Mouse (Mus musculus) erythroid progenitor cell, adult 5-6 weeks (primary cell): Measurements from ENCODE around the gene Emid1. TPM values are rescaled to one million over a fixed set of nuclear protein-coding genes. Genes with fewer than 3 reads are reported as not detected.
A peak's percentile ranks its signal among the peaks of the same experiment; 100 is the strongest.

Experiments
- ATAC-seq: replicated peaks from 2 replicates; pipeline ENCODE4 v1.8.0; 2016; ENCODE audit warnings: moderate number of reproducible peaks, mild to moderate bottlenecking, moderate TSS enrichment, inconsistent platforms; ENCODE audit not compliant: poor library complexity, low FRiP score, severe bottlenecking
- total RNA-seq, 2 experiments: library from RNA; stranded (forward) in 1 of 2; stranded (reverse) in 1 of 2; fragments of 150-400 nt in 1 of 2; fragments of 186-747, 209-891 nt in 1 of 2; gene quantifications; 2 replicates each; pipeline versions ENCODE4 v1.2.3 to v1.2.4; 2015 to 2017; ENCODE audit warnings: low replicate concordance in 2 of 2

The Emid1 gene
- total RNA-seq (2015; ENCODE audit: low replicate concordance) (not detected in 2 replicates), total RNA-seq (2017; ENCODE audit: low replicate concordance) (0.90 and 5.5 TPM in 2 replicates)

DNA sequence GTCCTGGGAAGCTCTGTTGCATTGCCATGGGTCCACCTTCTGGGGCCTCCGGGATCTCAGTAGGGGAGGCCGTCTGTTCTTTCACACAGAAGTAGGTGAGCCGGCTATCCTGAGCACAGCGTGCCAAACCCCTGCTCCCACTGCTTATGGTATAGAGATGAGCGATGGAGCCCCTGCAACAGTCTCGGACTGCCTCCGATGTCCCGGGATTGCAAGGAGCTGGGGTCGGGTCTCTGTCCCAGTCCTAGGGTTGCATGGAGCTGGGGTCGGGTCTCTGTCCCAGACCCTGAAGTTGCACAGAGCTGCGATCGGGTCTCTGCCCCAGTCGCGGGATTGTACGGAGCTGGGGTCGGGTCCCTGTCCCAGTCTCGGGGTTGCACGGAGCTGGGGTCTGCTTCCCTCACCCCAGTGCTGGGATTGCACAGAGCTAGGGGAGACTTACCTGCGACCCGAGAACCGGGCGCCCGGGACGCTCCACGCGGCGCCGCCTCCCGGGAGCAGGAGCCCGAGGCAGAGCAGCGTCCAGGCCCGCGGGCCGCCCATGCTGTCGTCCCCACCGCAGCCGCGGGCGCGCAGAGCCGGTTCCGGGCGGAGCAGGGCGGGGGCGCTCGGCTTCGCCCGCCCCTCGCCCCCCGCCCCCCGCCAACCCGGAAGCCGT is at the start of gene Emid1:
Gene Emid1, minus strand, starts transcription at position 578 of the 658 bp plus-strand sequence.
- no peak for ATAC-seq

DNA sequence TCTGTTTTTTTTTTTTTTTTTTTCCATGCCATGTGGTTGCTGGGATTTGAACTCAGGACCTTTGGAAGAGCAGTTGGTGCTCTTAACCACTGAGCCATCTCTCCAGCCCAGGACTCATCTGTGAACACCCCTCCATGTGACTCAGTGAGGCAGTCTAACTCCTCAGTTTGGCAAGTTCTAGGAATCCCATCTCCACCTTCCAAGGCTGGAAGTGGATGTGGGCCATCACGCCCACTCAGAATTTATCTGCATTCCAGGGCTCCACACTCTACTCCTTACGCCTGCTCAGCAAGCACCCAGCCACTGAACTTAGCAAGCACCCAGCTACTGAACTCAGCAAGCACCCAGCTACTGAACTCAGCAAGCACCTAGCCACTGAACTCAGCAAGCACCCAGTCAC is 47.8 kb upstream of the Emid1 start:
- ATAC-seq: no peak

DNA sequence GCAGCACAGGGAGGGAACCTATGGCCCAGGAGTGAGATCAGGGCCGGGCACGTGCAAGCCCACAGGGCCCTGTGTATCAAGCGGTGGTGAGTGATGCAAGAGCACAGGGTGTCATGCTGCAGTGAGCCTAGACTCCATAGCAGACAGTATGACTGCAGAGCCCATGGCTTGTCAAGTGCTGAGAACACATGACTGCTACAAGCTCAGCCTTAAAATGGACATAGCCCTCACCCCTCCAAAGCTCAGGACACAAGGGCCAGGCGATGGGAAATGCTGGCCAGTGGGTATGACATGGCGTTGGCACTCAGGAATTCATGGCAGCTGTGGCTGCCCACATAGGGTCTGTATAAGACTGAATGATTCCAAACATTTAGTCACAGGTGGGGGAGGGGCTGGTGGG is 45.0 kb upstream of the Emid1 start:
- no peak for ATAC-seq

- ATAC-seq: no peak
These were observed 44.5 kb upstream of the Emid1 start for GRCm38 (mm10) chr11:5196583-5196982.

GRCm38 (mm10) chr11:5193576-5193881 is 41.5 kb upstream of the Emid1 start:
- no peak for ATAC-seq

- no peak for ATAC-seq
These were observed 41.0 kb upstream of the Emid1 start for GRCm38 (mm10) chr11:5192840-5193575.

DNA sequence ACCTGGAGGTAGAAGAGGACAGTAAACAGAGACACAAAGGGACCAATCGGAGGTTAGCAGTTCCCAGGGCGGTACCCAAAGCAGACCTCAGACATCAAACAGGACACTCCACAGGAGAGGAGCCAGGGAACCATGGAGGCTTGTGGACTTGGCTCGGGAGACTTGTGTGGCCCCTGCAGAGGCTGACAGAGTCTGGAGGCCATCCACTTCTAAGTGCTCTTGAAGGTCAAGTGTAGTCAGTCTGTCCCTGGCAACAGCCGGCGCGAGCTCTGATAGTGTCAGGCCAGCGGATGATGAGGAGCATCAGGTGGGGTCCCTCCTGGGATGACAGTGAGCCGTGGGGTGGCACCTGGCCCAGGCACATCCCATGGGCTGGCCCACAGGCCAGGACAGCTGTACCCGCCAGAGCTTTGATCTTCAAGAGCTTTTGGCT is 40.0 kb upstream of the Emid1 start:
- ATAC-seq: no peak

DNA sequence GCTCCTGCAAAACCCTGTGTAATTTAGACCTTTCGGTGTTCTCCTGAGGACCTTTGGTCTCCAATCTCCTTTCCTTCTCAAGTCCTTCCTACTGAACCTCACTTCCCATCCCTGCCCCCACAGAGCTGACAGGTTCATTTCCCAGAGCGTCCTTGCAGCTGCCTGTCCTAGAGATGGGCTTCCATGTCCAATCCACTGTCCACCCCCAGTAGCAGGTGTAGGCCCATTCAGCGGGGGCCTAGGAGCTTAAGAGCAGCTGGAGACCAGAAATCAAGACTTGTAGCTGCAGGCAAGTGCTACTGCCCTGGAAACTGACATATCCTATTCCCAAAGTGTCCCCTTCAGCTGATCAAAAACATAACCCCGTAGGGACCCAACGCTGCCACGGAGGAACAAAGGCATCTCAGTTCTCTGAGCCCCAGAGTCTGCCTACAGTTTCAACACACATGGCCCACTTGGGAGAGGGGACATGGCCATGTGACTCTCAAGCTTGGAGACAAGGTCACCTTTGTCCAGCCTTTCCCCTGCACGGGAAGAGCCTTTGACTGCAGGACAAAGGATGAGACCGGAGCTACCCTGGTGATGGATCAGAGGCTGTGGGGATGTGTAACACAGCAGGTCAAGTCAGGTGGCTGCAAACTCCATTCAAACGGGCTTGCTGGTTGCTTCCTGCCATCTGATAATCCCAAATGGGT is 37.3 kb upstream of the Emid1 start:
- no peak for ATAC-seq

DNA sequence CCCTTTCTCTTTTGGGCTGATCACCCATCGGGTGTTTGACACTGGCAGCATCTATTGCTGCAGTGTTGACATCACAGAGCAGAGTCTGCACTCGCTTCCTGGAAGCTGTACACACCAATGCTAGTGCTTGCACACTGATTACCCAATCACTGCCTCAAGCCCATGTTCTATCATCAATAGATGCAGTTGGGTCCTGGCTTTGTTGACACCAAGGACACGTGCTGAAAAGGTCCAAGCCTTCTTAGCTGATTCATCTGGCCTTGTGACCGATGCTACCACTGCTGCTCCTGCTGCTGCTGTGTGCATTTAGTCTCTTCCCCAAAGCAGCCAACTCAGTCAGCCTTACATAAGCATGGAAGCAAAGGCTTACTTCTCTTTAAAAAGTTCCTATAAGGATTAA is 36.1 kb upstream of the Emid1 start:
- no peak for ATAC-seq

- ATAC-seq: no peak
These were observed 32.8 kb upstream of the Emid1 start for GRCm38 (mm10) chr11:5184832-5185231.

GRCm38 (mm10) chr11:5184250-5184649 is 32.2 kb upstream of the Emid1 start:
- ATAC-seq: 0 out of 2 replicates have a peak, but pooled peaks have one; percentile 22

DNA sequence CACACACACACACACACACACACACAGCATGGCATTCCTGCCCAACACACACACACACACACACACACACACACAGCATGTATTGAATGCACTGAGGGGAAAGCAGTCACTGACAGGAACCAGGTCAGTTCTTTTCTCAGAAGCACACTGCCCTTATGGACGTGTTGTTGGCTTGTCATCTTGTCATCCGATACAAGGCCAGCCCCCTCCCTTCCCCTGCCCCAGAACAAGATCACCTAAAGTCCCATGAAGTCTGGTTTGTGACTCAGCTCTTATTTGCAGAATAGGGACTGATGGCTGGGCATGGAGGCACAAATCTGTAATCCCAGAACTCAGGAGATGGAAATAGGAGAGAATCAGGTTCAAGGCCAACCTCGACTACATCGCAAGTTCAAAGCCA is 30.8 kb upstream of the Emid1 start:
- no peak for ATAC-seq

- ATAC-seq: no peak
These were observed 29.9 kb upstream of the Emid1 start for GRCm38 (mm10) chr11:5181850-5182404.

DNA sequence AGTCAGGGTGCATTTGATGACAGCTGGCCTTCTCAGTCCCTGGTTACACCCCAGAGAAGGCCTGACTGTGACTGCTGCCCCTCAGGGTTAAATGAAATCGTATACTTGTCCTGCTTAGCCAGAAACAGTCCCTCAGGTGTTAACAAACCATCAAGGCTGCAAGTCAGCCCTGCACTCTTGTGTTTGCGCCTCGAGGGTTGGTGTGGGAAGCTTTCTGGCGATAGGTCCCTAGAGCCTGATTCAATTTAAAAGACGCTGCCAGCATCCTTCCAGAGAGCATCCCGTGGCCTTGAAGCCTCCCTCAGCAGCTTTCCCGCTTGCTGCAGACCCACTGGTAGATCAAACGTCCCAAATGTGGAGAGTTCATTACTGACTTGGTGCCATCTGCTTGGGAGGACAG is 27.3 kb upstream of the Emid1 start:
- no peak for ATAC-seq

- no peak for ATAC-seq
These were observed 25.1 kb upstream of the Emid1 start for GRCm38 (mm10) chr11:5177171-5177570.

- ATAC-seq: no peak
These were observed 24.6 kb upstream of the Emid1 start for GRCm38 (mm10) chr11:5176685-5177084.

- ATAC-seq: no peak
These were observed 23.8 kb upstream of the Emid1 start for GRCm38 (mm10) chr11:5175866-5176265.

GRCm38 (mm10) chr11:5175141-5175540 is 23.1 kb upstream of the Emid1 start:
- ATAC-seq: no peak

- no peak for ATAC-seq
These were observed 20.8 kb upstream of the Emid1 start for GRCm38 (mm10) chr11:5172861-5173260.

DNA sequence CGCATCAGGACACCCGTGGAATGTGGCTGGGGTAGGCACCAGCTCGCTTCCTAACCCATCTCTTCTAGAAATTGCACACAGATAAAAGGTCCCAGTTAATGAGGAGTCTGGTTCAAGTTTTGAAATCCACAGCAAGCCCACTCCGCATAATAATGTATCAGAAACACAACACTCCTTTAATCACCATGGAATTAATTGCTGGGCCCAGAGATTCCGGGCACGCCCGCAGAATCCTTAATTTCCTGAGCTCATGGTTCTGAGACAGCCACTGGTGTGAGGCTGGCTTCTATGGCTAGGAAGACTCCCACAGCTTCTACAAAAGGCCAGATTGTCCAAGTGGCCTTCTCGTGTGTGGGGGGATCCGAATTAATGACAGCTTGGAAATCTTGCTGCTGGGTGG is 15.3 kb upstream of the Emid1 start:
- ATAC-seq: no peak

GRCm38 (mm10) chr11:5165471-5165916 is 13.4 kb upstream of the Emid1 start:
- no peak for ATAC-seq
